Mouse (Mus musculus) R1 (cell line): ENCODE results near the gene Serpina3k.
A peak's percentile ranks its signal among the peaks of the same experiment; 100 is the strongest.
"Not testable (repeated sequence)": the region's sequence is repeated elsewhere in the genome, so short reads cannot be mapped to it uniquely, and the experiment has no call there.

Source experiments
- DNase-seq: peaks from one replicate; pipeline ENCODE4 v3.0.0-alpha.2; 2018; ENCODE audit warnings: low read depth, low spot score

The Serpina3k gene

DNA sequence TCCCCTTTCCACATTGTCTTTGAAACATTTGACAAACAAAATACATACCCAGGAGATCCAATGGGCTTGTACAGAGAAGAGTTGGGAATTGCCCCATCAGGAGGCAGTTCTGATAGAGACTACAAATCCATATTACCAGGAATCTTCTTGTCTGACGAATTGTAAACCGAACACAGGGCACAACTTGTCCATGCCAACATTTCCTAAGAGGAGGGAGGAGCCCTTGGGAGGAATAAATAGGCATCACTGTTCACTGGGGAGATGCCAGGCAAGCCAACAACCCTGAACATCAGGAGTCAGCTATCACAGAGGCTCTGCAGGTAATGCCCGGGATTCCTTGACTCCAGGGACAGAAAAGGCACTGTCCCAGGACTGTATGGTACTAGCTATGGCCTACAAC lies at the start of gene Serpina3k, which contains the start of gene Serpina3m:
TSS of gene Serpina3k (plus strand) at position 261 of the 400 bp plus-strand sequence.
TSS of gene Serpina3m (plus strand) at position 261 of the 400 bp plus-strand sequence.
- DNase-seq, result not testable (repeated sequence)

DNA sequence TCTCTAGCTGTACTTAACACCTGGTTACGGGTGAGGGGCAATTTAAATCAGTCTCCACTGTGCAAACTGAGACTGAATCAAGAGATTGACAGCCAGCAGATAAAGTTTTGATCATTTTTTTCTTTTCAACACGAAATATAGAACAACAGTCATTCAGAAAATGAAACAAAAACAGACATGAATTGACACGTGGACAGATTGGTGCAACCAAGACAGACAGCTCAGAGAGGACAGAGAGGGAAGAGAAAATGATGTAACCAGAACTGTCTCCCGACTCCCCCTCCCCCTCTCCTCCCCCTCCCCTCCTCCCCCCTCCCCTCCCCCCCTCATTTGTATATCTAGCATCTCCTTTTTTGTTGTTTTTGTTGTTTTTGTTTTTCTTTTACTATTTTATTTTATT lies 48.4 kb upstream of the Serpina3k start:
- no peak for DNase-seq

GRCm38 (mm10) chr12:104293963-104294362 lies 44.3 kb upstream of the Serpina3k start:
- DNase-seq, result no peak

GRCm38 (mm10) chr12:104298049-104298448 lies 40.2 kb upstream of the Serpina3k start:
- no peak for DNase-seq

GRCm38 (mm10) chr12:104305991-104306390 lies 32.3 kb upstream of the Serpina3k start:
- no peak for DNase-seq

DNA sequence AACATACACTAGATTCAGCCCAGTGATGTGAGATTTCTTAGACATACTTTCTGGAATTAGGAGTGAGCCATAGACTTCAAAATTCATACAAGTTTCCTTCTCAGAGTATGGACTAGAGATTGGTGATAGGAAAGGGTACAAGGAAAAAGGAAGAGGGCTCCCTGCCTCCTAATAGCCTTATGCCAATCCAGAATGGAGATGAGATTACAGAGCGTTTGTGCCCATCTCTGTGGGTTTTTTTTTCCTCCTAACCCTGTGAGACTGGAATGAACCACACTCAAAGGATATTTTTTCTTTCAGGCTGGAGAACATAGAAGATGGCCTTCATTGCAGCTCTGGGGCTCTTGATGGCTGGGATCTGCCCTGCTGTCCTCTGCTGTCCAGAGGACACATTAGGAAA lies 24.0 kb upstream of the Serpina3k start, which contains the start of gene Serpina3j:
TSS of gene Serpina3j (plus strand) at position 301 of the 400 bp plus-strand sequence.
- no peak for DNase-seq

GRCm38 (mm10) chr12:104322454-104322853 lies 15.8 kb upstream of the Serpina3k start:
- no peak for DNase-seq

GRCm38 (mm10) chr12:104331701-104332100 lies 6.6 kb upstream of the Serpina3k start:
- DNase-seq, result no peak

GRCm38 (mm10) chr12:104336873-104337272 lies 1.4 kb upstream of the Serpina3k start:
- DNase-seq, result not testable (repeated sequence)

- DNase-seq, result no peak
These were observed 419 bp downstream of the Serpina3k start for GRCm38 (mm10) chr12:104338705-104339104.

DNA sequence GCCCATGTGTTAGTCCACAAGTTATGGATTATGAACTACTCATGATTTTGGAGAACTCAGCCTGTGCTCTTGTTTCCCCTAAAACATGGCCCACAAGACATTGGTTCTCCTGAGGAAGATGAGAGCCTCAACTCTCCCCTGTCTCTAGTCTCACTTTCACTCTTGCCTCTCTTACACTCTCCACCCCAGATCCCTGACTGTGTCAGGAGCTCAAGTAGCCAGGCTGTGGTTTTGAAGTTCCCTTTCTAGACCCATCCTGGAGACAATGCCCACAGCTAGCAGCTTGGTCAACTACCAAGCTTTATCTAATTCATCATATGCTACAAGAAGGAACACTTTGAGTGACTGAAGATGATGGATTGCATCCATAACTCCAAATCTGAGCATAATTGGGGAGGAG lies 4.2 kb downstream of the Serpina3k start:
- not testable (repeated sequence) for DNase-seq

- DNase-seq, result no peak
These were observed 6.9 kb downstream of the Serpina3k start for GRCm38 (mm10) chr12:104345181-104345580.

DNA sequence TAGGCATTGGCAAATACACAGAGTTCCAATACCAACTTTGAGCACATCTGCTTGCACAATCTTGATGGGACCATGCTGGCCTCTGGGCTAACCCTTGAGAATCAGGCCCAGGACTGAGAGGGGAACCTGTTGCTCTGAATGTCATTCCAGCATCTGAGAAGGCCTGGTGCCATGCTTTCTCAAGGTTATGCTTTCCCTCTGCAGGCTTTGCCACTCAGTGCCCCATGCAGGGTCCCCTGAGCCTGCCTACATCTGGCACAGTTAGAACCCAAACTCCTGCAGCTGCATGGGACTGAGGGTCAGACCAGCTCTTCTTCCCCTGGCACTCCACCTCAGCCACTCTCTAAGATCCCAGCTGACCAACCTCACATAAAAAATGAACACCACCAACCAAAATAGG lies 7.4 kb downstream of the Serpina3k start:
- DNase-seq, result no peak

DNA sequence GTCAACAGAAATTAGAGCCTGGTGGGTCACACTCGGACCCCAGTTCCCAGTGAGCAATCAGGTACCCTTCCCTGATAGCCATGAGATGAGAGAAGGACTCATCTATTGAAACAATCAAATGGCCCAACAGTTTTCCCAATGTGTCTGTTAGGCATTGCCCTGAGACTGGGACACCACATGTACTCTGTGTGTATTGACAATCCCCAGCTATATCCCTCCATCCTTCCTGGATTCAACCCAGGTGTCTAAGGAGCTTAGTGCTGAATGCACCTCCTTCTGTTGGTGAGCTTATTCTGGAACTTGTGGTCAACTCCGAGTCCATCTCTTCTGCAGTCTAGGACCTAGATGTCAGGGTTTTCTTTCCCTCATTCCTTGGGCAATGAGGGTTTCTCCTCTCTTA lies 8.8 kb downstream of the Serpina3k start:
- no peak for DNase-seq

DNA sequence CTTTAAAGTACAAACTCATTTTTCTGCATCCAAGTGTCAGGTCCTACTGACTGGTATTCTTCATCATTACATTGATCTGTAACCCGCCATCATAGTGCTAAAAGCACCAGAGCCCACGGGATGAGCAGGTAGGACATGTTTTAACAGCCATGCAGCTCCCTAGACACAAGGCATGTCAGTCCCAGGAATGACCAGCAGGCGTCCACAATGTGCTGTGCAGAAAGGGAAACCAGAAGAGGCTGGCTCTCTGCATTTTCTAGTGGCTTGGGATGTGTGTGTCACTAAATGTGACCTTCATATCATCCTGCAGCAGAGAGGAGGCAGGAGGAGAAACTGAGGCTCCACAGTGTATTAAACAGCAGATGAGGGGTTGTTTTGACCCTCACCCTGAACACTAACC lies 13.5 kb downstream of the Serpina3k start:
- peak; percentile 47 for DNase-seq

GRCm38 (mm10) chr12:104356006-104356405 lies 17.7 kb downstream of the Serpina3k start:
- no peak for DNase-seq

- no peak for DNase-seq
These were observed 31.7 kb downstream of the Serpina3k start for GRCm38 (mm10) chr12:104369986-104370385.

GRCm38 (mm10) chr12:104377179-104377578 lies 38.9 kb downstream of the Serpina3k start:
- peak; percentile 56 for DNase-seq

- not testable (repeated sequence) for DNase-seq
These were observed 40.1 kb downstream of the Serpina3k start for GRCm38 (mm10) chr12:104378351-104378750.

DNA sequence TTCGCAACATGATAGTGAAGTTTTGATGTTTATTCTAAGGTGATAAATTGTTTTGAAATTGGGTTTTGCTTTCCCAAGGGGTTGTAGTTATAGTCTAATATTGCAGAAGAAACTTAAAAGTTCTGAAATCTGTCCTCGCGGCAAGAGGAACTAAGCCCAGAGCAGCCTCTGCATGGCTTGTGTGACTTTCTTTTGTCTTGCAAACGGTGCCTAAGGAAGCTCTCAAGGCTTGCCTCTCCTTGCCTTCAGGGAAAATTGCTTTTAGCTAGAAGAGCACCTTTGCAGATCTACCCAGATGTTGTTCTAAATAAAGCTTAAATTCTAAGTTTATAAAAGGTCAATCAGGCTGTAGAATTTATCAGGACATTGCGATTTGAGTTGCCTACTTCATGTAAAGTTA lies 40.5 kb downstream of the Serpina3k start:
- peak; percentile 59 for DNase-seq

DNA sequence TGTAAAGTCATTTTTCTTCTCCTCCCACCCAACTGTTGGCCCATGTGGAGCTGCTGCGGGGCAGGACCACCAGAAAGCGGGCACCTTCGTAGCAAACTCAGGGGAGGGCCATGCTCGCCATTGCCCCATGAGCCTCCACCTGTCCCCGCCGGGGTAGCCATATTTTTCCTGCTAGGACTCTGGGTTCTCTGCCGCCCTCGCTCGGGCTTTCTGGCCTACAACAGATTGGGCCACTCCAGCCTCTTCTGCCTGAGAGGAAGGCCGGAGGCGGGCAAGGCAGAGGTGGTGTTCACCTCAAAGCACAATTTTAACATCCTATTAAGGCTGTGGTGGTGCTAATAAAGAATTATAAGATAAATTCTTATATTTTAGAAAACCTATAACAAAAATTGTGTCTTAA lies 41.6 kb downstream of the Serpina3k start:
- DNase-seq, result no peak

DNA sequence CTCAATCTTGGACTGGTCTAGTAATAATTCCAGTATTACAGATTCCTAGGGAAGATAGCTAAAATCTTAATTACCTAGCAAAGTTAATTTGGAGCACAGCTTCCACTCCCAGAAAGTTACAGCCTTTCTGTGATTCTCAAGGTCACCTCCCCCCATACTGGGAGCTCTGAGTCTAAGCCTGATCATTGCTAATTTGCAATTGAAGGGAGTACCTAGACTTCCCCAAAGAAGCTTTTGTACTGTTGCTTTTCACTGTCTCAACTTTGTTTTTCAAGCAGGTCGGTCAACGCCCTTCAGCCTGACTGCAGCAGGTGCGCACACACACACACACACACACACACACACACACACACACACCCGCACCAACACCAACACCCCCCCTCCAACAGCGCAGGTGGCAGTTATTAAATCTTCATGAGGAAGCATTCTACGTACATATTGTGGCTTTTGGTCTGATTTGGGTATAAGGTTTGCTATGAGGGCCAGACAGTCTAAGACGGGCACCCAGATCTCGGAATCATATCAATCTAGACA lies 42.9 kb downstream of the Serpina3k start:
- DNase-seq, result peak; percentile 62

- DNase-seq, result not testable (repeated sequence)
These were observed 47.7 kb downstream of the Serpina3k start for GRCm38 (mm10) chr12:104385987-104386386.

DNA sequence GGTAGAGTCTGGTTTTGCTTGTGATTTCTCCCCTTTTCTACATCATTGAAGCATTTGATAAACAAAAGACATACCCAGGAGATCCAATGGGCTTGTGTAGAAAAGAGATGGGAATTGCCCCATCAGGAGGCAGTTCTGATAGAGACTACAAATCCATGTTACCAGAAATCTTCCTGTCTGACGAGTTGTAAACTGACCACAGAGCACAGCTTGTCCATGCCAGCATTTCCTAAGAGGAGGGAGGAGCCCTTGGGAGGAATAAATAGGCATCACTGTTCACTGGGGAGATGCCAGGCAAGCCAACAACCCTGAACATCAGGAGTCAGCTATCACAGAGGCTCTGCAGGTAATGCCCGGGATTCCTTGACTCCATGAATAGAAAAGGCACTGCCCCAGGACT lies 48.6 kb downstream of the Serpina3k start:
- not testable (repeated sequence) for DNase-seq
